Mouse (Mus musculus) left cerebral cortex, adult 2 months (tissue): ENCODE results near the gene 2310039H08Rik. TPM values are rescaled to one million over a fixed set of nuclear protein-coding genes. Genes with fewer than 3 reads are reported as not detected.
A peak's percentile ranks its signal among the peaks of the same experiment; 100 is the strongest.
"Not testable (repeated sequence)": the region's sequence is repeated elsewhere in the genome, so short reads cannot be mapped to it uniquely, and the experiment has no call there.

Experiments
- DNase-seq, 2 experiments: peaks; one replicate each; pipeline ENCODE4 v3.0.0; 2021 to 2022; ENCODE audit warnings: low spot score in 2 of 2, mixed read lengths in 1 of 2; ENCODE audit errors: extremely low spot score in 1 of 2
- H3K27ac ChIP-seq: fragments of 200-600 bp; 2 replicates; pipeline ENCODE4 v1.8.1; 2022
- H3K4me3 ChIP-seq: fragments of 200-600 bp; 2 replicates; pipeline ENCODE4 v1.8.1; 2022
- CTCF ChIP-seq: fragments of 200-600 bp; IDR thresholded peaks from 2 replicates; pipeline ENCODE4 v1.8.1; 2022; ENCODE audit warnings: antibody characterized with exemption, mild to moderate bottlenecking, moderate library complexity
- intact Hi-C: fragments of 180-260 bp; cut with DNase I; formaldehyde crosslinking; loops from one replicate; pipeline ENCODE4 v1.15.1; 2025
- total RNA-seq, 2 experiments: library from RNA; stranded (reverse); gene quantifications; 2 replicates each; pipeline ENCODE4 v1.2.3; 2021

The 2310039H08Rik gene
- total RNA-seq, 2 experiments from 2014 or later, result 6.3 to 6.5 TPM

- no peak for TF ChIP-seq CTCF
- intact Hi-C loops, result no loop called here
- no peak for DNase-seq
- no peak overlapping the region for H3K27ac ChIP-seq
- no peak overlapping the region for H3K4me3 ChIP-seq
Observed at GRCm38 (mm10) chr17:46741305-46741704, 31.1 kb upstream of the 2310039H08Rik start.

DNA sequence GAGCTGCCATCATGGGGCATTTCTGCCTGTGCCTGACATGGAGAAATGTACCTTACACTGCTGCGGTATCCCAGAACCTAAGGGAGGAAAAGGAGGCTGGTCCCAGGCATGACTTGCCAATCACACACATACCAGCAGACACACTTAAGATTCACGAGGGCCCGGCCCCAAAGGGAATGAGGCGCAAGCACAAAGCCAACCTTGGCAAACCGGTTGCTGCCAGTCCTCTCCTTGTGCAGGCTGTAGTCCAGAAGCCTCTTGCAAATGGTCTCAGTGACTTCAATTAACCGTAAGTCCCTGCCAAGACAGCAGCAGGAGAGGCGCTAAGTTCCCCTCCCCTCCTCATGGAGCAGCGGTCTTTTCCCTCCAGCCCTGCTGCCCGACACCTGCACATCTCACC, 29.4 kb upstream of the 2310039H08Rik start:
- no peak overlapping the region for H3K27ac ChIP-seq
- DNase-seq, result no peak
- intact Hi-C loops, result no loop called here
- TF ChIP-seq CTCF, result no peak
- no peak overlapping the region for H3K4me3 ChIP-seq

DNA sequence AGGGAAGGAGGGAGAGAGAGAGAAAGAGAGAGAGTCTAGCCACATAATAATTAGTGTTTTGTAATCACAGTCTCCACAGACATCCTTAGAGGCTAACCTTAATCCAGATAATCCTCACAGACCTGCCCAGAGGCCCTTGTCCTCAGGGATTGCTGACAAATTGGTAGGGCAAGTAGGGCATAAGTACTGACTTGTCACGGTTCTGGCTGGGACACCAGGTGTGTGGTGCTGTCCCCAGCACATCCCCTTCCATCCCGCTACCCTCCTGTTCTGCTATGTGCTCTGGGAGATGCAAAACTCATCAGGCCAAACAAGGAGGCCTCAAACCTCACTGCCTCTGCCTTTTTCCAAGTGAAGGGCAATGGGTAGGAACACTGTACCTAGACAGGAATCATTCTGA, 26.9 kb upstream of the 2310039H08Rik start:
- no peak for DNase-seq
- no peak for TF ChIP-seq CTCF
- intact Hi-C loops, result no loop called here
- Histone ChIP-seq H3K4me3 (no peak overlapping the region), H3K27ac (no peak overlapping the region)

- Histone ChIP-seq H3K27ac (no peak overlapping the region), H3K4me3 (no peak overlapping the region)
- no peak for TF ChIP-seq CTCF
- intact Hi-C loops, result no loop called here
- DNase-seq, result no peak
Observed at GRCm38 (mm10) chr17:46747234-46747633, 25.2 kb upstream of the 2310039H08Rik start.

DNA sequence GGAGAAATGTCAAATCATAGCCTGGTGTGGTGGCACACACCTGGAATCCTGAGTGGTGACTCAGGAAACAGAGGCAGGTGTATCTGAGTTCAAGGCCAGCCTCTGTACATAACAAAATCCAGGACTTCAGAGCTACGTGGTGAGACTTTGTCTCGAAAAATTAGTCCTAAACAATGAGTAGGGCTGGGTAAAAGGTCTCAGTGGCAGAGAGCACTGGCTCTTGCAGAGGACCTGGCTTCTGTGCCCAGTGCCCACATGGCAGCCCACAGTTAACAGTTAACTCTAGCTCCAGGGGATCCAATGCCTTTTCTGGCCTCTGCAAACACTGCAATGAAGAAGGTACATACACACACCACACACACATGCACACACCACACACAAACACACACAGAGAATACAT, 24.6 kb upstream of the 2310039H08Rik start:
- H3K4me3 ChIP-seq, result no peak overlapping the region
- DNase-seq, result no peak
- H3K27ac ChIP-seq, result no peak overlapping the region
- no peak for TF ChIP-seq CTCF
- intact Hi-C loops, result no loop called here

DNA sequence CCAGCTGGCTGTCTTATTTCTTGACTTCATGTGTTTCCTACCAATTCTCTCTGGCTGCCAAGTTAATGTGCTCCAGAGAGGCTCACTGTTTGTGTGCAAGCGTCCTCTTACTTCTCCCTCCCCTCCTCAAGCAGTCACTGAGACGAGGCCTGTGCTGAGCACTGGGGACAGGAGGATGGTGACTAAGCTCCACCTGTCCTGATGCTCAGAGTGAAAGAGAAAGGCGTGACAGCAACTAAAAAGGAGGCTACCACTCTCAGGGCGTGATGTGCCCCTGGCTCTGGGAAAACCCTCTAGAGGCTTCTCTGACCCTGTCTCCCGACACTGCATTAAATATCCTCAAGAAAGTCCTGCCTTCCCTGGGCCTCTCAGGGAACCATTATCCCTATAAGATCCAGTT, 23.2 kb upstream of the 2310039H08Rik start:
- no peak for DNase-seq
- no peak for TF ChIP-seq CTCF
- Histone ChIP-seq H3K4me3 (no peak overlapping the region), H3K27ac (no peak overlapping the region)
- intact Hi-C loops, result no loop called here

DNA sequence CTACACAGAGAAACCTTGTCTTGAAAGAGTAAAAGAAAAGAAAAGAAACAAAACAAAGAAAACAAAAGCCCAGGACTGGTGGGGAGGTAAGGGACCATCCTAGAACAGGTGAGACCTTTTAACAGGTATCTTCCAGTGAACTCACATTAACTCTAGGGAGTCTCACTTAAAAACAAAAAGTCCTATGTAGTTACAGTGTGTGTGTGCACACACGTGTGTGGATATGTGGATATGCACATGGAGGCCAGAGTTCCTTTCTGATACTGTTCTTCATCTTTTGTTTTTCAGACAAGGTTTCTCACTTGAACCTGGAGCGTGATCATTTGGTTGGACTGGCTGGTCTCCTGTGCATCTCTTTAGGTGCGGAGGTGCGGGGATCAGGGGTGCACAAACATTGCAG, 21.9 kb upstream of the 2310039H08Rik start:
- intact Hi-C loops, result no loop called here
- H3K4me3 ChIP-seq, result peak overlapping the region; percentile 79
- TF ChIP-seq CTCF, result no peak
- no peak overlapping the region; the same call in 1 of the 2 replicates for H3K27ac ChIP-seq
- no peak for DNase-seq

- DNase-seq, result no peak
- intact Hi-C loops, result no loop called here
- peak overlapping the region; percentile 86 for H3K27ac ChIP-seq
Observed at GRCm38 (mm10) chr17:46751056-46751793, 21.2 kb upstream of the 2310039H08Rik start.

DNA sequence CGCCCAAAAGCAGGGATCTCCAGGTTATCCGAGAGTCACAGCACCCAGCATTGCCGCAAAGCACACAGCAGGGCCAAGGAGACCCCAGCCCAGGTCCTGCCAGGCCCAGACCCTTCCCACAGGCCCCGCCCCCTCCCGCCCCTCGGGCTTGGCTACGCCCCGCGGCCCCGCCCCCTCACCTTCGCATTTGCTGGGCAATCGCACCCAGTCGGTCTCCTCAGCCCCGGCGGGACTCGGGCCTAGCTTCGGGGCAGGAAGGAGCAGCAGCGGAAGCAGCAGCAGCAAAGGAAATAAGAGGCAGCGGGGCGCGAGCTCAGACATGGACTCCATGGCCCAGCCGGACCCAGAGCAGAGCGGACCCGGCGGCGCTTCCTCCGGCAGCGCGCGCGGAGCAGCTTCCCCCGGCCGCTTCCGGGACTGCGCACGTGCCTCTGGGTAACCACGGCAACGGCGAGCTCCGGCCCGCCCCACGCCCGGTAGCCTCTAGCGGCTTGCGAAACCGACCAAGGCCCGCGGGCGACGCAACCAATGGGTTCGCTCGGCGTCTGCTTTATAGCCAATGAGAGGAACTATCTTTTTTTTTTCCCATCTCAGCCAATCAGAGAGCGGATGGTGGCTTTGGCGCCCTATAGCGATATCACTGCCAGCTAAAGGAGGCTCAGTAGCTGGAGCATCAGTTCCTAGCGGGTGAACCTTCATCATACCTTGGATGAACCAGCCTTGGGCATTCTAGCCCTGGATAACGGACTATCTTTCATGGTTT, 20.5 kb upstream of the 2310039H08Rik start, which contains the start of gene Cnpy3:
TSS of gene Cnpy3 (minus strand) at position 421 of the 763 bp plus-strand sequence.
- TF ChIP-seq CTCF, result no peak
- Histone ChIP-seq H3K27ac (peak within 1 kb of the TSS; percentile 86), H3K4me3 (peak within 1 kb of the TSS; percentile 79)
- peak; percentile 94 to 98 for DNase-seq
- intact Hi-C loops, result loop anchor here (2.0 kb wide), 1 partner anchor 21 kb away; the partner anchor contains the start of gene 2310039H08Rik

More at GRCm38 (mm10) chr17:46751056-46751793, 21.2 kb upstream of the 2310039H08Rik start:
- H3K4me3 ChIP-seq, result peak overlapping the region; percentile 79
- no peak for TF ChIP-seq CTCF

DNA sequence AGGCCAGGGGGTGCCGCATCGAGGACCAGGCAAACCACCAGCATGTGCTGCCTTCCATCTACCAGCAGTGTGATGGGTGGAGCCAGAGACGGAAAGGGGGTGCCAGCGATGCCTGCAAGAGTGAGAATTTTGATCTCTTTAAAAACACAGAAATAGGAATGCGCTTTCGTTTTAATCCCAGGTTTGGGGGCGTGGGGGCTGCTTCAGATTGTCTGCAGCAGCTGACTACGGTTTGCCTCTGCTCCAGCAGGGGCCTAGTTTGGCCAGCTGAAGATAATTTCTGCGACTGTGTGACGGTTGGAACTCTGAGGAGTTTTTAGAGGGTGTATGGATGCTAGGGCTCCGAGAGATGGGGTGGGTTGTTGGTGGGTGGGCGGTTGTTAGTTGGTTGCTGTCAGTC, 13.7 kb upstream of the 2310039H08Rik start:
- peak overlapping the region; percentile 57 for H3K27ac ChIP-seq
- DNase-seq, result no peak
- TF ChIP-seq CTCF, result no peak
- intact Hi-C loops, result no loop called here
- no peak overlapping the region for H3K4me3 ChIP-seq

DNA sequence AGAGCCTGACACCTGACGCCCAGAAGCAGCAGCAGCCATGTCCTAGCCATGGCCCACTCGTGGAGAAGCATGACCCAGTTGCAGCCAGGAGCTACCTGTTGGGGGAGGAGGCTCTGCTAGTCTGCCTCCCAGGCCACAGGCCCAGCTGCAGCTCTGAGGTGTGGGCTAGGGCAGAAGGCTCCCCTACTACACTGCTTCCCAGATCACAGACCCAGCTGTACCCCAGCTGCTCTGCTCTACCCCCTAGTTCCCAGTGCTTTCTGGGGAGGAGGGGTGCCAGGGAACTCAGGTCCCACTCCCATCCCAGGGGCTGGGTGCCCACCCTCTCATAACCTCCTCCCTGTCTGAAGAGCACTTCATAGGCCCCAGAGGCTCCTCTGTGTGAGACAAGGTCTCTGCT, 8.9 kb upstream of the 2310039H08Rik start, which contains the start of gene Ptcra:
TSS of gene Ptcra (minus strand) at position 169 of the 400 bp plus-strand sequence.
- no peak for TF ChIP-seq CTCF
- peak within 1 kb of the TSS; percentile 55 for H3K27ac ChIP-seq
- no peak within 1 kb of the TSS for H3K4me3 ChIP-seq
- intact Hi-C loops, result no loop called here
- DNase-seq, result no peak

GRCm38 (mm10) chr17:46764916-46765315, 7.5 kb upstream of the 2310039H08Rik start:
- intact Hi-C loops, H3K4me3 ChIP-seq: not testable (repeated sequence)
- H3K27ac ChIP-seq, result peak overlapping the region; percentile 77
- DNase-seq, result peak in 1 of 2 experiments; percentile 60
